Mouse (Mus musculus): Measurements from ENCODE around the gene Adamts17. TPM values are rescaled to one million over a fixed set of nuclear protein-coding genes. Genes with fewer than 3 reads are reported as not detected.

Adamts17 gene
- polyA plus RNA-seq, 1 experiment from 2014 or later, result 5.0 TPM

DNA sequence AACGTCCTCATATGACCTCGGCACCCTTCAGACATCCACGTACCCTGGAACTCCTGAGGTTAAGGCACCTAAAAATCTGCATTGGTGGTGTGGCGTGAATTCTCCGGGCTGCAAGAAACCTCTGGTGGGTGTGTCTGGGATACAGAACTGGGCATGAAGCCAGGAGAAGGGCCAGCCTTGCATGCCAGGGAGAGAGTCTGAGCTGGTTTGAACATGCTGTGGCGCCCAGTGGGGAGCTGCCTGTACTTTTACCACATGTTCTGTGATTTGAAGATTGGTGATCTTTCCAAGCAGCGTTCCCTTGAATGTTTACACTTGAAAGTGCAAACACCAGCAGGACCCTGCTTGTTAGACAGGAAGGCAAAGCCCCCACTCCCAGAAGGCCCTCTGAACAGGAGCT lies 306.2 kb downstream of the Adamts17 start:
- DNase-seq (ENCODE audit: low spot score) (no peak), ATAC-seq (ENCODE audit: low FRiP score) (no peak)
- 73% methylated on average over 7 of the region's 7 CpGs for WGBS
- no peak overlapping the region for H3K27ac ChIP-seq
- no peak overlapping the region for H3K4me2 ChIP-seq (replicated peaks)
- H3K4me1 ChIP-seq (replicated peaks; ENCODE audit: control insufficient read depth, insufficient read depth, low read length), result peaks cover 10% of the 10 kb centered on the region
- H3K9ac ChIP-seq, result no peak overlapping the region
- no peaks in the 10 kb centered on the region for H3K9me3 ChIP-seq (ENCODE audit: control insufficient read depth, low read length)
- no peaks in the 10 kb centered on the region for H3K36me3 ChIP-seq (replicated peaks; ENCODE audit: control insufficient read depth, insufficient read depth)
- H3K4me3 ChIP-seq (replicated peaks; ENCODE audit: low read length), result no peak overlapping the region
- H3K27me3 ChIP-seq (ENCODE audit: control insufficient read depth, insufficient read depth, low read length), result no peaks in the 10 kb centered on the region

DNA sequence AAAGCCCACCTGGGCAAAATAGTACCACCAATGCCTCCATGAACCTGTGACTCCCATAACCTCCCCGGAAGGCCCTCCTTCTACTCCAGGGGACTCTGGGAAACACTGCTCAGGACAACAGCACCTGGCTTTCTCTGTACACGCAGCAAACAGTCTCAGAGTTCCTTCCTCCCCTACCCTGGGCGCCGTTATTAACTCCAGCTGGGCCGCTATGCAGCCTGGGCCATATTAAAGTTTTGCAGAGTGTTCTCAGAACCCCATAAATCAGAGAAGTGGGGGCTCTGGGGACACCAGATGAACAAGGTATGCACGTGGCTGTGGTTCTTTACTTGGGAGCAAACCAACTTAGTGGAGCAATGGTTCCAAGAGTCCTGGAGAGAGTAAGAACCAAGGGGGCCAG lies 306.6 kb downstream of the Adamts17 start:
- Histone ChIP-seq H3K4me3 (replicated peaks; ENCODE audit: low read length) (no peak overlapping the region), H3K4me1 (replicated peaks; ENCODE audit: control insufficient read depth, insufficient read depth, low read length) (peaks cover 10% of the 10 kb centered on the region), H3K9me3 (ENCODE audit: control insufficient read depth, low read length) (no peaks in the 10 kb centered on the region), H3K36me3 (replicated peaks; ENCODE audit: control insufficient read depth, insufficient read depth) (no peaks in the 10 kb centered on the region), H3K4me2 (replicated peaks) (no peak overlapping the region), H3K27ac (no peak overlapping the region), H3K9ac (no peak overlapping the region), H3K27me3 (ENCODE audit: control insufficient read depth, insufficient read depth, low read length) (no peaks in the 10 kb centered on the region)
- DNase-seq (ENCODE audit: low spot score) (no peak), ATAC-seq (ENCODE audit: low FRiP score) (no peak)
- WGBS, result 89% methylated on average over 6 of the region's 6 CpGs

DNA sequence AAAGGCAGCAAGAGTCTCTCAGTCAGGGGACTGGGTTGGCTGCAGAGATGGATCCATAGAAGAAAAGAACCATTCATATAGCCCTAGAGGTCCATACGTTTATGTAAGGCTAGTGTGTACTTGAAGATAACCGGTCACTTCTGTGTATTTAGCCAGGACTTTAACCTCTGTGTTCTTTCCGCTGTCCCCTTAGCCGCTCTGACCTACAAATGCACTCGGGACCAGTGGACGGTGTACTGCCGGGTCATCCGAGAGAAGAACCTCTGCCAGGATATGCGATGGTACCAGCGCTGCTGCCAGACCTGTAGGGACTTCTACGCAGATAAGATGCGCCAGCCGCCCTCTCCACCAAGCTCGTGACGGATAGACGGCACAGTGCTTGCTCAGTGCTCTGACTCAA lies 310.2 kb downstream of the Adamts17 start:
- Histone ChIP-seq H3K36me3 (replicated peaks; ENCODE audit: control insufficient read depth, insufficient read depth) (no peaks in the 10 kb centered on the region), H3K27ac (no peak overlapping the region), H3K27me3 (ENCODE audit: control insufficient read depth, insufficient read depth, low read length) (no peaks in the 10 kb centered on the region), H3K4me3 (replicated peaks; ENCODE audit: low read length) (no peak overlapping the region), H3K4me2 (replicated peaks) (no peak overlapping the region), H3K4me1 (replicated peaks; ENCODE audit: control insufficient read depth, insufficient read depth, low read length) (no peaks in the 10 kb centered on the region), H3K9ac (no peak overlapping the region), H3K9me3 (ENCODE audit: control insufficient read depth, low read length) (no peaks in the 10 kb centered on the region)
- ATAC-seq (ENCODE audit: low FRiP score) (no peak), DNase-seq (ENCODE audit: low spot score) (no peak)
- 96% methylated on average over 16 of the region's 16 CpGs for WGBS

DNA sequence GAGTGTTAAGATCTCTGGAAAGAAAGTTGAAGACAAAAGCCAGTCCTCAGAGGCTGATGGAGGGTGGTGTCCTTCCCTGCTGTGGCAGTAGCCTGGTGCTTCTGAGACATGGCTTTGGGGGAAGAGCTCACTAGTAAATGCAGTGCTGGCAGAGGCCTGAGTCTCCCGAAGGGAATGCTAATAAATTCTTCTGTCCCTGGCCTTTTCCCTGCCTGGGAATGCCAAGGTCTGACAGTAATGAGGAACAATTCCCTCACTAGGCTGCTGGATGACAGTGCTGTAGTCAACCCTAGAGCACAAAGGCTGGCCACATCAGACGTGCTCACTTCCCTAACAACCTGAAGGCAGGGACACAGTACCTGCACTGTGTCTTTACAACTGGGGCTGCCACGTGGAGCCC lies 313.1 kb downstream of the Adamts17 start:
- no peak overlapping the region for H3K27ac ChIP-seq
- no peak for DNase-seq (ENCODE audit: low spot score)
- no peak overlapping the region for H3K9ac ChIP-seq
- H3K9me3 ChIP-seq (ENCODE audit: control insufficient read depth, low read length), result no peaks in the 10 kb centered on the region
- no peak for ATAC-seq (ENCODE audit: low FRiP score)
- 41% methylated on average over 3 of the region's 3 CpGs for WGBS
- no peaks in the 10 kb centered on the region for H3K4me1 ChIP-seq (replicated peaks; ENCODE audit: control insufficient read depth, insufficient read depth, low read length)
- H3K36me3 ChIP-seq (replicated peaks; ENCODE audit: control insufficient read depth, insufficient read depth), result no peaks in the 10 kb centered on the region
- H3K4me2 ChIP-seq (replicated peaks), result no peak overlapping the region
- no peak overlapping the region for H3K4me3 ChIP-seq (replicated peaks; ENCODE audit: low read length)
- no peaks in the 10 kb centered on the region for H3K27me3 ChIP-seq (ENCODE audit: control insufficient read depth, insufficient read depth, low read length)

DNA sequence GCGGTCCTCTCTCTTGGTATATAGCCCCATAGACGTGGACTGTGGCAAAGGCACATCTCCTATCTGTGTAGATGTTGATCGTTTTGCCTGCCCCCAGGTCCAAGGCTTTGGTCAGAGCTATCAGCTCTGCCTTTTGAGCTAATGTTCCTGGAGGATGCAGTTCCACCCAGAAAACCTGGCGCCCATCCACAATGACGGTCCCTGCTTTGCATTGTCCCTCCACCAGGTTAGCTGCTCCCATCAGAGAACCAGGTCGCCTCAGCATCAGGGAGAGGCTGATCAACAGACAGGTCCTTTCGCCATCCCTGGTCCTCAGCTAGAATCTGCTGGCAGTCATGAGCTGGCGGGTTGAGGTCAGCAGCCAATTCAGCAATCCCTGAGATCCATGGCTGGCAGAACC lies 322.6 kb downstream of the Adamts17 start:
- H3K4me2 ChIP-seq (replicated peaks), result no peak overlapping the region
- no peak overlapping the region for H3K27ac ChIP-seq
- H3K4me1 ChIP-seq (replicated peaks; ENCODE audit: control insufficient read depth, insufficient read depth, low read length), result no peaks in the 10 kb centered on the region
- H3K36me3 ChIP-seq (replicated peaks; ENCODE audit: control insufficient read depth, insufficient read depth), result no peaks in the 10 kb centered on the region
- no peak overlapping the region for H3K4me3 ChIP-seq (replicated peaks; ENCODE audit: low read length)
- no peaks in the 10 kb centered on the region for H3K27me3 ChIP-seq (ENCODE audit: control insufficient read depth, insufficient read depth, low read length)
- no peak overlapping the region for H3K9ac ChIP-seq
- 94% methylated on average over 8 of the region's 8 CpGs for WGBS
- no peaks in the 10 kb centered on the region for H3K9me3 ChIP-seq (ENCODE audit: control insufficient read depth, low read length)
- no peak for DNase-seq (ENCODE audit: low spot score)
- no peak for ATAC-seq (ENCODE audit: low FRiP score)

DNA sequence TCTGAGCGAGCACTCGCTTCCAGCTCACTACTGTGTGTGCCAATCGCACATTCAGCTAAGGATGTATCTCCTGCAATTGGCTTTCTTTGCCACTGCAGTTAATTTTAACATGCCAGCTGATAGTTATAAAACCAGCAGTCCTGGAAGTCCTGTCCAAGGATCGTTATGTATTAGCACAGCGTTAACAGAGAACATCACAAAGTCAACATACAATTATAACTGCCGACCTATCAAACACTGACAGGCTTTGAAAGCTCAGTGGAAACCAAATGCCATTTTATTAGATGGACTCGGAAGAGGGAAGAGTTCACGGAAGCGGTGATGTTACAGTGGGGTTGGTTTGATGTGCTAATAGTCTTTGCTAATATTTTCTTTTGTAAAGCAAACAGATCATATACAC lies 328.8 kb downstream of the Adamts17 start:
- ATAC-seq (ENCODE audit: low FRiP score), result no peak
- no peak overlapping the region for H3K4me3 ChIP-seq (replicated peaks; ENCODE audit: low read length)

DNA sequence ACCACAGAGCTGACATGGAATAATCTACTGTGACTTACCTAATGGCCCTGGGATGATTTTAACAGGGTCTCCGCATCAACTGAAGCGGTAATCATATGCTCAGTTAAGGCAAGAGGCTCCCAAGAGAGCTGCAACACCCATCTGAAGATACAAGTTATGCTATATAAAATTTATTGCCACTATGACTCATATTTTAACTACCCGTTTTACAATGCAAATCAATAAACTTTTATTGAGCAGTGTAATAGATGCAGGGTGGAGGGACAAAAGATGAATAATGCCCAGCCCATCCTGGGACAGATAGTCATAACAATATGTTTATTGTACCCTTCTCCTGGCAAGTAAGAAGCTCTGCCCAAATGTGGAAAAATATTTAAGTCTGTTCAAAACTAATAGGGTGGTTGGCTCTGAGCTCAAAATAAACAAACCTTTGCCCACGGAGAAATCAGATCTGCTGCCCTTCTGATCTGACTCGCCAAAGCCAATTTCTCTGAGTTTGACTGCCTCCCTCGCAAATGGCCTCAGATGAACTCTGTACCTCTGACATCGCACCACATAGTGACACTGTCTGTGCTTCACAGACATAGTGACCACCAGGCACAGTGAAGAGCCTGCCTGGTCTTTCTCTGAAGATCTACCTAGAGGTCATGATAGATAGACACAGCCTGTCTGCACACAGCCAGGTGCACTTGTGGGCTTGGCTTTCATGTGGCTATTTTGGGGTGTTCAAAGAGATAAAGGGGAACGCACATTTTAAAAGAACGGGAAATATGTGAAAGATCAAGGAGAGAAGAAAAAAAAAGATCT lies 329.4 kb downstream of the Adamts17 start:
- no peak for DNase-seq (ENCODE audit: low spot score)
- 79% methylated on average over 9 of the region's 9 CpGs for WGBS

More for the DNA sequence above, 328.8 kb downstream of the Adamts17 start:
- no peaks in the 10 kb centered on the region for H3K36me3 ChIP-seq (replicated peaks; ENCODE audit: control insufficient read depth, insufficient read depth)
- no peaks in the 10 kb centered on the region for H3K9me3 ChIP-seq (ENCODE audit: control insufficient read depth, low read length)
- H3K27me3 ChIP-seq (ENCODE audit: control insufficient read depth, insufficient read depth, low read length), result no peaks in the 10 kb centered on the region
- DNase-seq (ENCODE audit: low spot score), result no peak
- no peak overlapping the region for H3K4me2 ChIP-seq (replicated peaks)
- no peaks in the 10 kb centered on the region for H3K4me1 ChIP-seq (replicated peaks; ENCODE audit: control insufficient read depth, insufficient read depth, low read length)
- WGBS, result 89% methylated on average over 9 of the region's 9 CpGs
- H3K9ac ChIP-seq, result no peak overlapping the region
- no peak overlapping the region for H3K27ac ChIP-seq

DNA sequence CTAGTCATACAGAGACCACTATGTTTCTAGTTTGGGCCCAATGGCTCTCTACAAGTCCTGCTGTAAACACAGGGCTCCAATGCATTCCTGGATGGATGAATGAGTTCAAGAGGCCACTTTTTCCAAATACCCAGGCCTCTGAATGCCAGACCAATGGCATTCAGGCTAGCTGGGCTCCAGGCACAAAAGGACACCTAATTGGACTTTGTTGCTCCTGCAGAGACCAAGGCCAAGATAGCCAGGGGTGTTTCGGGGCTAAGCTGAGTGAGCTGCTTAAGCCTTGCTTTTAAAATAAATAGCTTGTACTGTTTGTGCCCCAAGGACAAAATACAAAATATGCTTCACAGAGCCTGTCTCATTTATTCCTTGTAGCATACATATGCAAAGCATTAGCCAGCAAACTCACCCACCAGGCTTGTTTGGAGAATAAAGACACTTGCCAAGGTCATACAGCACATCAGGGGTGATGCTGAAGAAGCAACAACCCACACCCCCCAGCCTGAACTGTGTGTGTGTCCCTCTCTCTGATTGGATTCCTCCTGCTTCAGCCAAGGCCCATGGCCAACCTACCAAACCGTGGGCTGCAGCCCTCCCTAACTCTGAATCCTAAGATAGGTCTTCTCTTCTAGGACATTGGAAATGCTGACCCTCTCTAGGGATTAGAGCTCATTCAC lies 334.1 kb downstream of the Adamts17 start:
- Histone ChIP-seq H3K4me3 (replicated peaks; ENCODE audit: low read length) (no peak overlapping the region), H3K9me3 (ENCODE audit: control insufficient read depth, low read length) (no peaks in the 10 kb centered on the region), H3K27me3 (ENCODE audit: control insufficient read depth, insufficient read depth, low read length) (no peaks in the 10 kb centered on the region), H3K4me1 (replicated peaks; ENCODE audit: control insufficient read depth, insufficient read depth, low read length) (no peaks in the 10 kb centered on the region), H3K36me3 (replicated peaks; ENCODE audit: control insufficient read depth, insufficient read depth) (no peaks in the 10 kb centered on the region), H3K9ac (no peak overlapping the region), H3K27ac (no peak overlapping the region), H3K4me2 (replicated peaks) (no peak overlapping the region)
- DNase-seq (ENCODE audit: low spot score) (no peak), ATAC-seq (ENCODE audit: low FRiP score) (no peak)
- WGBS, result 68% methylated on average over 2 of the region's 2 CpGs

More for the DNA sequence above, 329.4 kb downstream of the Adamts17 start:
- H3K4me2 ChIP-seq (replicated peaks), result no peak overlapping the region
- H3K27me3 ChIP-seq (ENCODE audit: control insufficient read depth, insufficient read depth, low read length), result no peaks in the 10 kb centered on the region
- H3K4me1 ChIP-seq (replicated peaks; ENCODE audit: control insufficient read depth, insufficient read depth, low read length), result no peaks in the 10 kb centered on the region
- H3K9ac ChIP-seq, result no peak overlapping the region
- H3K36me3 ChIP-seq (replicated peaks; ENCODE audit: control insufficient read depth, insufficient read depth), result no peaks in the 10 kb centered on the region
- ATAC-seq (ENCODE audit: low FRiP score), result no peak
- no peak overlapping the region for H3K27ac ChIP-seq
- no peaks in the 10 kb centered on the region for H3K9me3 ChIP-seq (ENCODE audit: control insufficient read depth, low read length)
- H3K4me3 ChIP-seq (replicated peaks; ENCODE audit: low read length), result no peak overlapping the region

DNA sequence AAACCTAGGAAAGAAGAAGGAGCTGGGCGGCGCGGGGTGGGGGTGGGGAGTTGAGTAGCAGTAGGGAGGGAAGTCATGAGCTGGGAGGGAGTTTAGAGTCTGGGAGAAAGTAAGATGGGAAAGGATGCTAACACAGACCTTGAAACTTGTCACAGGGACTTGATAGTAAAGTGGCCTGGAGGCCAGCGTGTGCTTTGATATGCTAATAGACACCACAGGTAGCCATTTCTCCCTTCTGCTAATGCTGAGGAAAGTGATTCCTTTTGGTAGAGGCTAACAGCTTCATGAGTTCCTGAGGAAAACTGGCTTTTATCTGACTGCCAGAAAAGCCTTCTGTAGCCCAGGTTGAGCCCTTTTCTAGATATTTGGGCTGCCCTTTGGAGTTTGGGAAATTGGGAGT lies 344.3 kb downstream of the Adamts17 start:
- H3K4me3 ChIP-seq (replicated peaks; ENCODE audit: low read length), result no peak overlapping the region
- DNase-seq (ENCODE audit: low spot score), result no peak

More for the DNA sequence above, 344.3 kb downstream of the Adamts17 start:
- no peak for ATAC-seq (ENCODE audit: low FRiP score)
- Histone ChIP-seq H3K9me3 (ENCODE audit: control insufficient read depth, low read length) (no peaks in the 10 kb centered on the region), H3K27me3 (ENCODE audit: control insufficient read depth, insufficient read depth, low read length) (no peaks in the 10 kb centered on the region; the same call in 1 of the 2 replicates), H3K9ac (no peak overlapping the region), H3K36me3 (replicated peaks; ENCODE audit: control insufficient read depth, insufficient read depth) (no peaks in the 10 kb centered on the region), H3K4me2 (replicated peaks) (no peak overlapping the region), H3K4me1 (replicated peaks; ENCODE audit: control insufficient read depth, insufficient read depth, low read length) (no peaks in the 10 kb centered on the region), H3K27ac (no peak overlapping the region)
- 7% methylated on average over 4 of the region's 4 CpGs for WGBS

Data from hindbrain, embryonic 14.5 days (tissue).